Mouse (Mus musculus): ENCODE results near the gene Zfp879. TPM values are rescaled to one million over a fixed set of nuclear protein-coding genes. Genes with fewer than 3 reads are reported as not detected.

Gene Zfp879
- 0.30 and 0.31 TPM in 2 replicates for polyA plus RNA-seq (2015; fragmentation: Nextera tagmentation; extraction: Ambion mirVana)

DNA sequence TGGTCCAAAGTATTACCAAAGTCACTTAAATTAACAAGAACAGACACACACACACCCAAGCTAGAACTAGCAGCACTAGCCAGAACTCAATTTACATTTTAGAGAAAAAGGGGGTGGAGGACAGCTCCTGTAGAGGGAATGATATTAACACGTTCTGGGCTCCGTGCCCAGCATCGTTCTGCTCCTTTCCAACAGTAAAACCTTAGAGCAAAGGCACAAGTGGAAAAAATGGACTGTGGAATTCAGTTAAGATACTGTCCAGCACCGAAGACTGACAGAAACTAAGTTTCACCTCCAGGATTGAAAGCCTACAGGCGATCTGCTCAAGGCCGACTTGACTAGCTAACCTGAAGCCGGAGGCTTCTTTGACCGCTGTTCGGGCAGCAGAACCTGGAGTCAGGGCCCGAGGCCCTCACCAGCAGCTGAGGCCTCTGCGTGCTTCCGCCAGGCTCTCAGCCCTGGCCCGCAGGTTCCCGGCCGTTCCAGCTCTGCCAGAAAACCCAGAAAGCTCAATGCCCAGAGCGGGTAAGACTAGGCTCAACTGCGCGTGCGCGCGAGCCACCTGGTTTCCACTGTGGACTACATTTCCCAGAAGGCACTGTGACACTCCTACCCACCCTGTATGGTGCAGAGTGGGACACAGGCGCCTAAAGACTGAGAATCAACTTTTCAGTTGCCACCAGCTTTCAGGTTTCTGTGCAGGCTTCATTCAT is at the start of gene Zfp879:
Gene Zfp879 (minus strand): TSS at position 530 of the 713 bp plus-strand sequence.
- WGBS, result 15% methylated on average over 22 of the region's 22 CpGs
- Histone ChIP-seq H3K36me3 (ENCODE audit: control insufficient read depth, insufficient read depth, low read length) (no peaks in the 10 kb centered on the region), H3K9ac (ENCODE audit: low read length) (peak within 1 kb of the TSS; percentile 68), H3K4me1 (replicated peaks; ENCODE audit: control insufficient read depth, insufficient read depth) (no peaks in the 10 kb centered on the region), H3K4me2 (replicated peaks; ENCODE audit: low read depth) (peak within 1 kb of the TSS; percentile 68), H3K9me3 (ENCODE audit: control insufficient read depth, low read length) (no peaks in the 10 kb centered on the region), H3K4me3 (ENCODE audit: low read depth, low read length) (peak within 1 kb of the TSS; percentile 38), H3K27me3 (ENCODE audit: control insufficient read depth, insufficient read depth, low read length) (no peaks in the 10 kb centered on the region), H3K27ac (replicated peaks) (peak within 1 kb of the TSS; percentile 87)
- peak; percentile 92 for DNase-seq (ENCODE audit: low spot score)
- ATAC-seq (ENCODE audit: low FRiP score, low TSS enrichment), result peak; percentile 92
- TF ChIP-seq EP300 (optimal IDR thresholded peaks at IDR 0.05) (no peak), CTCF (IDR thresholded peaks at IDR 0.05; ENCODE audit: low read depth) (no peak)

DNA sequence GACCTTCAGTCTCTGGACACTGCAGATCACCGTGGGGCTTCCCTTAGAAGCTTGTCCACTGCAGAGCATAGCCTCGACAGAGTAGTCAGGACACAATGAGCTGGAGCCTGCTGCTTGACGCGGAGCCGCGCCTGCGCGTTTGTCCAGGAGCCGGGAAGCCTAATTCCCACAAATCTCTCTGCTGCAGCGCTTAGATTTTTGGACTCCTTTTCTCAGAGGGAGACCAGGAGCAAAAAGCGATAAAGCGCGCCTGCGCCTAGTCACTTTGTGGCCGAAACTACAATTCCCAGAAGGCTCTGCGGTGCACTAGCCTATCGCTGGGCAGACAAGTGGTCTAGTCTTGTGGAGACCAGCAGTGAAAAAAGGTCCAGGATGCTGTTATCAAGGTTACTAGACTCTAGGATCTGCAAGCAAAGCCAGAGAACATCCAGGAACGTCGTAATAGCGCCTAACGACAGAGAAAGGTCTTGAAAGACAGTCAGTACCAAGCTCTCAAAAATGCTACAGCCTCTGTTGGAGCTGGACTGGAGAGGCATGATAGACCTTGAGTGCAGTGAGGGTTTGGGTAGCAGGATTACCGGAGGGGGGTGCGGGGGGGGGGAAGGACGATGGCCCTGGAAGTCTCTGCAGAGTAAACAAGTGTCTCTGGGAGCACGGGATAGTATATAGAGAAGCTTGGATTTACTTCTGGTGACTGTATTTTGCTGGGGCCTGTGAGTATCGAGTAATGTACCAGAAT is 46.2 kb upstream of the Zfp879 start, which contains the start of gene Zfp454:
Gene Zfp454 (minus strand): TSS at position 262 of the 739 bp plus-strand sequence.
- Histone ChIP-seq H3K4me2 (replicated peaks; ENCODE audit: low read depth) (peak within 1 kb of the TSS; percentile 69), H3K27me3 (ENCODE audit: control insufficient read depth, insufficient read depth, low read length) (no peaks in the 10 kb centered on the region), H3K9me3 (ENCODE audit: control insufficient read depth, low read length) (no peaks in the 10 kb centered on the region), H3K4me3 (ENCODE audit: low read depth, low read length) (peak within 1 kb of the TSS; percentile 42), H3K27ac (replicated peaks) (peak within 1 kb of the TSS; percentile 5; the same call in 1 of the 2 replicates), H3K36me3 (ENCODE audit: control insufficient read depth, insufficient read depth, low read length) (no peaks in the 10 kb centered on the region), H3K4me1 (replicated peaks; ENCODE audit: control insufficient read depth, insufficient read depth) (no peaks in the 10 kb centered on the region), H3K9ac (ENCODE audit: low read length) (peak within 1 kb of the TSS; percentile 53; the same call in 1 of the 2 replicates)
- TF ChIP-seq CTCF (IDR thresholded peaks at IDR 0.05; ENCODE audit: low read depth) (no peak), EP300 (optimal IDR thresholded peaks at IDR 0.05) (no peak)
- WGBS, result 5% methylated on average over 26 of the region's 26 CpGs
- ATAC-seq (ENCODE audit: low FRiP score, low TSS enrichment) (peak; percentile 89), DNase-seq (ENCODE audit: low spot score) (peak; percentile 78)

DNA sequence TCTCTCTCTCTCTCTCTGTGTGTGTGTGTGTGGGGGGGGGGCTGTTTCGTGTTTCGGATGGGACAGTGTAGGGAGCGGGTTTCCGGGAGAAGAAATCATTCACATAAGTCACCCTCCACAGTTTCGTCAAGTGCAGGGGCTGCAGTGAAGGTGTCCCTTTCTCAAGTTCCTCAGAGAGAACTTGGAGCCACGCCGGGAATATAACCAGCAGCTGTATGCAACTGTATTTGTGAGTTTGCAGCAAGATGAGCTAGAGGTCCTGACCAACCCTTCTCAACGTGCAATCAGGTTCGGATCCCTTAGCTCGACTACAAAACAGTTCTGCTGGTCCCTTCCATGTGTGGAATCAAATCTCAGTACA is 45.6 kb upstream of the Zfp879 start:
- Histone ChIP-seq H3K4me3 (ENCODE audit: low read depth, low read length) (peak overlapping the region; percentile 42), H3K27ac (replicated peaks) (peak overlapping the region; percentile 5; the same call in 1 of the 2 replicates), H3K4me1 (replicated peaks; ENCODE audit: control insufficient read depth, insufficient read depth) (no peaks in the 10 kb centered on the region), H3K9me3 (ENCODE audit: control insufficient read depth, low read length) (no peaks in the 10 kb centered on the region), H3K36me3 (ENCODE audit: control insufficient read depth, insufficient read depth, low read length) (no peaks in the 10 kb centered on the region), H3K4me2 (replicated peaks; ENCODE audit: low read depth) (peak overlapping the region; percentile 69), H3K27me3 (ENCODE audit: control insufficient read depth, insufficient read depth, low read length) (no peaks in the 10 kb centered on the region), H3K9ac (ENCODE audit: low read length) (peak overlapping the region; percentile 53; the same call in 1 of the 2 replicates)
- ATAC-seq (ENCODE audit: low FRiP score, low TSS enrichment), result peak; percentile 12; the same call in 1 of the 2 replicates
- DNase-seq (ENCODE audit: low spot score), result peak; percentile 17
- TF ChIP-seq EP300 (optimal IDR thresholded peaks at IDR 0.05) (no peak), CTCF (IDR thresholded peaks at IDR 0.05; ENCODE audit: low read depth) (no peak)
- WGBS, result 12% methylated on average over 10 of the region's 10 CpGs

DNA sequence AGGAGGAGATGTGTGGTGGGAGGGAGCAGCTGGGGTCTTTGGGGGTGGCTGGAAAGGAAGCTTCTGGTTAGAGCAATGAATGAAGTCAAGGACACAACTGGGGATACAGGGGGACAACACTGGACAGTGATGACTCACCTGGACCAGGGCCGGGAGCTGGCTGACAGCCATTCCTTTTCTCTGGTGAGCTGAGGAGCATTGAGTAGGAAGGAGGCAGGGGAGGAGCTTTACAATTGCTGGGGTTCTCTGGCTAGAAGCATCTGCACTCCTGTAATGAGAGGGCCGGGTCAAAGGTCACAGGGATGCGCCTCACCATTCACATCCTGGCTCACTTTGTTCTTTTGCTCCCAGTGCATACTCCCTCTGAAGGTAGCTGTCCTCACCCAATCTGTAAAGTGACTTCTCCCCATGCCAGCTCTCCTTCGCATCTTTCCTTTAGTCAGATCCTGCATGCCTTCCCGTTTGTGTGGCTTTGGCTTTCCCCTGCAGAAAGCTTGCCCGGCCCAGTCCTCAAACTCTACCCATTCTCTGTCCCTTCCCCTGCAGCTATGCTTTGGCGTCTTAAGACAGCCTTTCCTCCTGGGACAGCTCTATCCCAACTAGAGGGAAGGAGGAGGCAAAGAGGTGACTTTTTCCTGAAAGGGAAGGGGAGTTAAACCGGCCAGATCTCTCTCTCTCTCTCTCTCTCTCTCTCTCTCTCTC is 45.0 kb upstream of the Zfp879 start:
- Histone ChIP-seq H3K36me3 (ENCODE audit: control insufficient read depth, insufficient read depth, low read length) (no peaks in the 10 kb centered on the region), H3K27ac (replicated peaks) (no peak overlapping the region), H3K4me2 (replicated peaks; ENCODE audit: low read depth) (peak overlapping the region; percentile 69), H3K4me1 (replicated peaks; ENCODE audit: control insufficient read depth, insufficient read depth) (no peaks in the 10 kb centered on the region), H3K27me3 (ENCODE audit: control insufficient read depth, insufficient read depth, low read length) (no peaks in the 10 kb centered on the region), H3K4me3 (ENCODE audit: low read depth, low read length) (peak overlapping the region; percentile 42), H3K9me3 (ENCODE audit: control insufficient read depth, low read length) (no peaks in the 10 kb centered on the region), H3K9ac (ENCODE audit: low read length) (no peak overlapping the region)
- TF ChIP-seq EP300 (optimal IDR thresholded peaks at IDR 0.05), result no peak
- TF ChIP-seq CTCF (IDR thresholded peaks at IDR 0.05; ENCODE audit: low read depth), result no peak
- no peak for ATAC-seq (ENCODE audit: low FRiP score, low TSS enrichment)
- WGBS, result 42% methylated on average over 8 of the region's 8 CpGs
- DNase-seq (ENCODE audit: low spot score), result no peak

DNA sequence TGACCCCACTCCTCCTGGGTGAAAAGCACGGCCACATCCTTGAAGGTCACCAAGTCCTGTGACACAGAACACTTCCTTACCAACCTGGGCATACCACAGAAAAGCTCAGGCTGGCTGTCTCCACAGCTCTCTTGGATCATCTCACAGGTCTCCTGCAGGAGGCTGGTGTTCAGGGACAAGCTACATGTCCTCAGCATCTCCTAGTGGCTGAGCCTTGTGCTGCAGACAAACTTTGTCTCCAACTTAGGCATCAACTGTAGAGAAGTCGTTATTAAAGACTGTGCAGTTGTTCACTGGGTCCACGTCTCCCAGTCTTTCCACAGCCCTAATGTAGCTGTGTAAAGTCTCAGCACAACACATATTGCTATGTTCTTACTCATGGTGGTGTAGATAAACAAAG is 42.4 kb upstream of the Zfp879 start:
- H3K4me1 ChIP-seq (replicated peaks; ENCODE audit: control insufficient read depth, insufficient read depth), result no peaks in the 10 kb centered on the region
- no peak overlapping the region for H3K4me2 ChIP-seq (replicated peaks; ENCODE audit: low read depth)
- H3K27ac ChIP-seq (replicated peaks), result no peak overlapping the region
- TF ChIP-seq EP300 (optimal IDR thresholded peaks at IDR 0.05) (no peak), CTCF (IDR thresholded peaks at IDR 0.05; ENCODE audit: low read depth) (peak; percentile 50)
- DNase-seq (ENCODE audit: low spot score) (no peak), ATAC-seq (ENCODE audit: low FRiP score, low TSS enrichment) (no peak)
- no peak overlapping the region for H3K9ac ChIP-seq (ENCODE audit: low read length)
- H3K27me3 ChIP-seq (ENCODE audit: control insufficient read depth, insufficient read depth, low read length), result no peaks in the 10 kb centered on the region
- H3K4me3 ChIP-seq (ENCODE audit: low read depth, low read length), result no peak overlapping the region
- H3K9me3 ChIP-seq (ENCODE audit: control insufficient read depth, low read length), result no peaks in the 10 kb centered on the region
- WGBS, result 79% methylated on average over 3 of the region's 3 CpGs
- H3K36me3 ChIP-seq (ENCODE audit: control insufficient read depth, insufficient read depth, low read length), result no peaks in the 10 kb centered on the region
